8 mouse cellular contexts compared by ENCODE assay signal in genomic region chr7:19282791-19283405, GRCm38 (mm10). TPM values are rescaled to one million over a fixed set of nuclear protein-coding genes. Genes with fewer than 3 reads are reported as not detected.
DNase-seq lines count a peak whose midpoint lies in the region; ATAC-seq and TF ChIP-seq lines count a peak whose summit lies in the region.

No protein-coding gene starts in this region.

- TF ChIP-seq CTCF in bone marrow macrophage, adult 2 months (IDR thresholded peaks at IDR 0.05; ENCODE audit: low read depth, low read length): no peak
- no peak for TF ChIP-seq CTCF in midbrain, postnatal 0 days (IDR thresholded peaks at IDR 0.05)

- H3K9me3 ChIP-seq in forebrain, embryonic 10.5 days: 0 out of 2 replicates have a peak, but pooled peaks cover 4% of the 10 kb centered on the region
- no peaks in the 10 kb centered on the region for H3K9me3 ChIP-seq in hindbrain, embryonic 13.5 days
- H3K9me3 ChIP-seq in limb, embryonic 15.5 days: no peaks in the 10 kb centered on the region
- H3K9me3 ChIP-seq in midbrain, postnatal 0 days (ENCODE audit: low read length): no peaks in the 10 kb centered on the region

- peaks cover 17% of the 10 kb centered on the region for H3K36me3 ChIP-seq in forebrain, embryonic 10.5 days (replicated peaks)
- peaks cover 19% of the 10 kb centered on the region for H3K36me3 ChIP-seq in hindbrain, embryonic 13.5 days
- no peaks in the 10 kb centered on the region for H3K36me3 ChIP-seq in limb, embryonic 15.5 days
- H3K36me3 ChIP-seq in midbrain, postnatal 0 days (ENCODE audit: insufficient read depth, low read length): peaks cover 14% of the 10 kb centered on the region

- WGBS in forebrain, embryonic 10.5 days: 1% methylated on average over 34 of the region's 35 CpGs
- under 1% methylated on average over 34 of the region's 35 CpGs for WGBS in hindbrain, embryonic 13.5 days
- under 1% methylated on average over 35 of the region's 35 CpGs for WGBS in limb, embryonic 15.5 days
- WGBS in midbrain, postnatal 0 days: 1% methylated on average over 28 of the region's 35 CpGs

- peak overlapping the region; percentile 99 for H3K9ac ChIP-seq in hindbrain, embryonic 13.5 days
- no peak overlapping the region for H3K9ac ChIP-seq in limb, embryonic 15.5 days
- H3K9ac ChIP-seq in midbrain, postnatal 0 days (replicated peaks; ENCODE audit: low read length, poor library complexity, severe bottlenecking): peak overlapping the region; percentile 96

- H3K27ac ChIP-seq in bone marrow macrophage, adult 2 months (ENCODE audit: insufficient read depth, low read depth, low read length): no peak overlapping the region
- H3K27ac ChIP-seq in forebrain, embryonic 10.5 days: peak overlapping the region; percentile 90
- peak overlapping the region; percentile 96 for H3K27ac ChIP-seq in hindbrain, embryonic 13.5 days
- no peak overlapping the region for H3K27ac ChIP-seq in limb, embryonic 15.5 days
- H3K27ac ChIP-seq in midbrain, postnatal 0 days (ENCODE audit: low read depth, low read length): peak overlapping the region; percentile 92

- DNase-seq in ovary, postnatal 10 days (ENCODE audit: low spot score): peak; percentile 50
- no peak for DNase-seq in ovary, postnatal 14 days (ENCODE audit: low spot score)
- peak; percentile 63 for DNase-seq in forebrain, embryonic 10.5 days (ENCODE audit: extremely low spot score, low spot score)
- DNase-seq in midbrain, postnatal 0 days (ENCODE audit: low spot score): peak; percentile 48
- DNase-seq in thymus, postnatal 25 days: peak; percentile 39

- peaks cover 3% of the 10 kb centered on the region for H3K4me1 ChIP-seq in bone marrow macrophage, adult 2 months (ENCODE audit: control insufficient read depth, insufficient read depth, low read length)
- H3K4me1 ChIP-seq in forebrain, embryonic 10.5 days: peaks cover 27% of the 10 kb centered on the region
- peaks cover 32% of the 10 kb centered on the region for H3K4me1 ChIP-seq in hindbrain, embryonic 13.5 days (replicated peaks)
- H3K4me1 ChIP-seq in limb, embryonic 15.5 days: peaks cover 23% of the 10 kb centered on the region
- peaks cover 10% of the 10 kb centered on the region for H3K4me1 ChIP-seq in midbrain, postnatal 0 days (ENCODE audit: insufficient read depth, low read length)

- peak overlapping the region; percentile 59 for H3K4me3 ChIP-seq in bone marrow macrophage, adult 2 months (ENCODE audit: insufficient read depth, low read length)
- H3K4me3 ChIP-seq in forebrain, embryonic 10.5 days: peak overlapping the region; percentile 90
- peak overlapping the region; percentile 87 for H3K4me3 ChIP-seq in hindbrain, embryonic 13.5 days
- H3K4me3 ChIP-seq in limb, embryonic 15.5 days: peak overlapping the region; percentile 57
- peak overlapping the region; percentile 86 for H3K4me3 ChIP-seq in midbrain, postnatal 0 days (ENCODE audit: low read depth, low read length)

- H3K4me2 ChIP-seq in hindbrain, embryonic 13.5 days: peak overlapping the region; percentile 77
- H3K4me2 ChIP-seq in limb, embryonic 15.5 days: peak overlapping the region; percentile 100
- H3K4me2 ChIP-seq in midbrain, postnatal 0 days (ENCODE audit: low read depth, low read length, poor library complexity, severe bottlenecking): peak overlapping the region; percentile 52

- no peak for TF ChIP-seq POLR2A in bone marrow macrophage, adult 2 months (IDR thresholded peaks at IDR 0.05; ENCODE audit: borderline replicate concordance, low read depth, low read length)

- peaks cover 66% of the 10 kb centered on the region for H3K27me3 ChIP-seq in forebrain, embryonic 10.5 days (ENCODE audit: poor library complexity, severe bottlenecking)
- peaks cover 37% of the 10 kb centered on the region for H3K27me3 ChIP-seq in hindbrain, embryonic 13.5 days
- H3K27me3 ChIP-seq in limb, embryonic 15.5 days: peaks cover 57% of the 10 kb centered on the region
- H3K27me3 ChIP-seq in midbrain, postnatal 0 days (ENCODE audit: insufficient read depth, low read length): peaks cover 29% of the 10 kb centered on the region

- ATAC-seq in hindbrain, embryonic 13.5 days (ENCODE audit: low FRiP score): peak; percentile 85
- ATAC-seq in limb, embryonic 15.5 days (ENCODE audit: insufficient number of reproducible peaks, low FRiP score, low TSS enrichment, low read depth): peak; percentile 61; the same call in 1 of the 2 replicates
- ATAC-seq in midbrain, postnatal 0 days (ENCODE audit: low FRiP score): peak; percentile 65

RNA-seq across cellular contexts. Expression of gene Rtn2, which starts 0.5 kb away (rescaled TPM):
- polyA plus RNA-seq in bone marrow macrophage, adult 2 months (2012; ENCODE audit: insufficient read depth, insufficient read length, missing spikeins): 1.4 and 2.0 TPM in 2 replicates
- polyA plus RNA-seq in forebrain, embryonic 10.5 days (2016; fragmentation: Nextera tagmentation; extraction: Ambion mirVana): 32.1 and 33.1 TPM in 2 replicates
- polyA plus RNA-seq in hindbrain, embryonic 13.5 days (2015; fragmentation: Nextera tagmentation; extraction: Ambion mirVana): 101 and 104 TPM in 2 replicates
- 21.4 and 48.2 TPM in 2 replicates for polyA plus RNA-seq in limb, embryonic 15.5 days (2015; fragmentation: Nextera tagmentation; extraction: Ambion mirVana)
- total RNA-seq in midbrain, postnatal 0 days (2014; rRNA removed): 160 and 172 TPM in 2 replicates
- polyA plus RNA-seq in midbrain, postnatal 0 days (2015; fragmentation: Nextera tagmentation; extraction: Ambion mirVana): 104 and 107 TPM in 2 replicates

RNA-seq across cellular contexts. Expression of gene Ppm1n, which starts 3.0 kb away (rescaled TPM):
- 0.93 and 4.2 TPM in 2 replicates for polyA plus RNA-seq in bone marrow macrophage, adult 2 months (2012; ENCODE audit: insufficient read depth, insufficient read length, missing spikeins)
- polyA plus RNA-seq in forebrain, embryonic 10.5 days (2016; fragmentation: Nextera tagmentation; extraction: Ambion mirVana): 0.41 and 0.51 TPM in 2 replicates
- 0.49 and 0.69 TPM in 2 replicates for polyA plus RNA-seq in hindbrain, embryonic 13.5 days (2015; fragmentation: Nextera tagmentation; extraction: Ambion mirVana)
- 0.16 and 0.19 TPM in 2 replicates for polyA plus RNA-seq in limb, embryonic 15.5 days (2015; fragmentation: Nextera tagmentation; extraction: Ambion mirVana)
- 1.8 and 2.2 TPM in 2 replicates for total RNA-seq in midbrain, postnatal 0 days (2014; rRNA removed)
- 1.2 and 1.4 TPM in 2 replicates for polyA plus RNA-seq in midbrain, postnatal 0 days (2015; fragmentation: Nextera tagmentation; extraction: Ambion mirVana)

RNA-seq across cellular contexts. Expression of gene Vasp, which starts 11.3 kb away (rescaled TPM):
- 178 and 187 TPM in 2 replicates for polyA plus RNA-seq in bone marrow macrophage, adult 2 months (2012; ENCODE audit: insufficient read depth, insufficient read length, missing spikeins)
- 47.4 and 56.9 TPM in 2 replicates for polyA plus RNA-seq in forebrain, embryonic 10.5 days (2016; fragmentation: Nextera tagmentation; extraction: Ambion mirVana)
- polyA plus RNA-seq in hindbrain, embryonic 13.5 days (2015; fragmentation: Nextera tagmentation; extraction: Ambion mirVana): 38.5 and 39.7 TPM in 2 replicates
- 73.8 and 84.0 TPM in 2 replicates for polyA plus RNA-seq in limb, embryonic 15.5 days (2015; fragmentation: Nextera tagmentation; extraction: Ambion mirVana)
- total RNA-seq in midbrain, postnatal 0 days (2014; rRNA removed): 50.9 and 56.9 TPM in 2 replicates
- polyA plus RNA-seq in midbrain, postnatal 0 days (2015; fragmentation: Nextera tagmentation; extraction: Ambion mirVana): 31.4 and 32.3 TPM in 2 replicates

RNA-seq across cellular contexts. Expression of gene Fosb, which starts 27.0 kb away (rescaled TPM):
- polyA plus RNA-seq in bone marrow macrophage, adult 2 months (2012; ENCODE audit: insufficient read depth, insufficient read length, missing spikeins): 0.68 TPM in 1 of 2 replicates, not detected in the other
- 0.10 TPM in 1 of 2 replicates, not detected in the other for polyA plus RNA-seq in forebrain, embryonic 10.5 days (2016; fragmentation: Nextera tagmentation; extraction: Ambion mirVana)
- 0.06 and 0.08 TPM in 2 replicates for polyA plus RNA-seq in hindbrain, embryonic 13.5 days (2015; fragmentation: Nextera tagmentation; extraction: Ambion mirVana)
- polyA plus RNA-seq in limb, embryonic 15.5 days (2015; fragmentation: Nextera tagmentation; extraction: Ambion mirVana): 0.29 and 0.41 TPM in 2 replicates
- 0.38 and 0.66 TPM in 2 replicates for total RNA-seq in midbrain, postnatal 0 days (2014; rRNA removed)
- 0.10 and 0.11 TPM in 2 replicates for polyA plus RNA-seq in midbrain, postnatal 0 days (2015; fragmentation: Nextera tagmentation; extraction: Ambion mirVana)

RNA-seq across cellular contexts. Expression of gene Opa3, which starts 54.8 kb away (rescaled TPM):
- 20.0 and 22.0 TPM in 2 replicates for polyA plus RNA-seq in bone marrow macrophage, adult 2 months (2012; ENCODE audit: insufficient read depth, insufficient read length, missing spikeins)
- polyA plus RNA-seq in forebrain, embryonic 10.5 days (2016; fragmentation: Nextera tagmentation; extraction: Ambion mirVana): 50.7 and 51.4 TPM in 2 replicates
- 36.9 and 37.1 TPM in 2 replicates for polyA plus RNA-seq in hindbrain, embryonic 13.5 days (2015; fragmentation: Nextera tagmentation; extraction: Ambion mirVana)
- polyA plus RNA-seq in limb, embryonic 15.5 days (2015; fragmentation: Nextera tagmentation; extraction: Ambion mirVana): 28.4 and 31.5 TPM in 2 replicates
- 34.8 and 40.1 TPM in 2 replicates for total RNA-seq in midbrain, postnatal 0 days (2014; rRNA removed)
- polyA plus RNA-seq in midbrain, postnatal 0 days (2015; fragmentation: Nextera tagmentation; extraction: Ambion mirVana): 33.4 and 33.9 TPM in 2 replicates

Comparison
In these comparisons a context has a peak if more than half of its experiments do, and no peak if none do; other contexts are left out.
1. H3K27ac ChIP-seq: peak in forebrain, embryonic 10.5 days (single experiment), hindbrain, embryonic 13.5 days (single experiment) and midbrain, postnatal 0 days (single experiment); none in bone marrow macrophage, adult 2 months (single experiment) and limb, embryonic 15.5 days (single experiment).
2. Peak in every context shown above with its lines, with median percentiles within 50 percentile points of each other: H3K4me3 ChIP-seq, ATAC-seq and H3K4me2 ChIP-seq.